Mouse (Mus musculus) megakaryocyte-erythroid progenitor cell, adult 5-6 weeks (primary cell): ENCODE results near the gene Sh3pxd2a. TPM values are rescaled to one million over a fixed set of nuclear protein-coding genes. Genes with fewer than 3 reads are reported as not detected.

Experiments
- ATAC-seq: replicated peaks from 2 replicates; pipeline ENCODE4 v1.8.0; 2016; ENCODE audit warnings: mild to moderate bottlenecking, inconsistent platforms; ENCODE audit not compliant: severe bottlenecking, poor library complexity, low FRiP score, low TSS enrichment
- total RNA-seq, 2 experiments: library from RNA; stranded (forward) in 1 of 2; stranded (reverse) in 1 of 2; fragments of 200-1000, 215-1000 nt in 1 of 2; fragments of >200 nt in 1 of 2; fragmentation: Nextera tagmentation in 1 of 2; gene quantifications; 2 replicates each; pipeline ENCODE4 v1.2.3; 2014 to 2017

Sh3pxd2a gene
- total RNA-seq, 2 experiments from 2014 or later, result 0.55 to 1.0 TPM

- ATAC-seq, result no peak
Measured at GRCm38 (mm10) chr19:47445726-47446125, 18.5 kb downstream of the Sh3pxd2a start.

GRCm38 (mm10) chr19:47444488-47444887, 19.7 kb downstream of the Sh3pxd2a start:
- no peak for ATAC-seq

GRCm38 (mm10) chr19:47442294-47442627, 21.9 kb downstream of the Sh3pxd2a start:
- ATAC-seq, result no peak

GRCm38 (mm10) chr19:47441541-47442293, 22.5 kb downstream of the Sh3pxd2a start:
- no peak for ATAC-seq

- no peak for ATAC-seq
Measured at GRCm38 (mm10) chr19:47440967-47441366, 23.2 kb downstream of the Sh3pxd2a start.

- no peak for ATAC-seq
Measured at GRCm38 (mm10) chr19:47440435-47440803, 23.8 kb downstream of the Sh3pxd2a start.

- no peak for ATAC-seq
Measured at GRCm38 (mm10) chr19:47439726-47440434, 24.3 kb downstream of the Sh3pxd2a start.

GRCm38 (mm10) chr19:47438445-47438844, 25.8 kb downstream of the Sh3pxd2a start:
- ATAC-seq, result peak; percentile 67

GRCm38 (mm10) chr19:47437040-47437439, 27.2 kb downstream of the Sh3pxd2a start:
- no peak for ATAC-seq

GRCm38 (mm10) chr19:47436236-47436635, 28.0 kb downstream of the Sh3pxd2a start:
- ATAC-seq, result no peak

- no peak for ATAC-seq
Measured at GRCm38 (mm10) chr19:47434655-47435054, 29.5 kb downstream of the Sh3pxd2a start.

GRCm38 (mm10) chr19:47432339-47432738, 31.9 kb downstream of the Sh3pxd2a start:
- ATAC-seq, result peak; percentile 53

- peak; percentile 92 for ATAC-seq
Measured at GRCm38 (mm10) chr19:47431189-47431931, 32.8 kb downstream of the Sh3pxd2a start.

GRCm38 (mm10) chr19:47430160-47430559, 34.0 kb downstream of the Sh3pxd2a start:
- no peak for ATAC-seq

- ATAC-seq, result no peak
Measured at GRCm38 (mm10) chr19:47429245-47429644, 35.0 kb downstream of the Sh3pxd2a start.

- no peak for ATAC-seq
Measured at GRCm38 (mm10) chr19:47428794-47429193, 35.4 kb downstream of the Sh3pxd2a start.

- no peak for ATAC-seq
Measured at GRCm38 (mm10) chr19:47427841-47428789, 36.1 kb downstream of the Sh3pxd2a start.

- ATAC-seq, result no peak
Measured at GRCm38 (mm10) chr19:47423632-47424031, 40.6 kb downstream of the Sh3pxd2a start.

- no peak for ATAC-seq
Measured at GRCm38 (mm10) chr19:47421128-47421898, 42.9 kb downstream of the Sh3pxd2a start.
